Mouse (Mus musculus) neural tube, embryonic 11.5 days (tissue): ENCODE measurements around the gene Polr3h. TPM values are rescaled to one million over a fixed set of nuclear protein-coding genes. Genes with fewer than 3 reads are reported as not detected.

Experiments
- ATAC-seq: fragments of 200-750 bp; cut with Nextera tagmentation; 2 replicates; pipeline ENCODE4 v1.8.0; 2017; ENCODE audit warnings: moderate number of reproducible peaks, mild to moderate bottlenecking, moderate TSS enrichment, moderate library complexity; ENCODE audit not compliant: insufficient read depth, low FRiP score, low TSS enrichment
- DNase-seq: peaks from one replicate; pipeline ENCODE4 v3.0.0-alpha.2; 2015; ENCODE audit warnings: low spot score
- H3K27ac ChIP-seq: fragments of 300-500 bp; sonication (generic); 2 replicates; pipeline ENCODE4 v1.5.1; 2014; ENCODE audit warnings: low read depth, mild to moderate bottlenecking, low read length
- H3K27me3 ChIP-seq: fragments of 300-500 bp; sonication (generic); 2 replicates; pipeline ENCODE4 v1.6.1; 2014; ENCODE audit warnings: mild to moderate bottlenecking, low read length, mixed read lengths; ENCODE audit not compliant: control insufficient read depth, insufficient read depth
- H3K36me3 ChIP-seq: fragments of 300-500 bp; sonication (generic); 2 replicates; pipeline ENCODE4 v1.6.1; 2014; ENCODE audit warnings: mild to moderate bottlenecking, low read length, moderate library complexity, mixed read lengths; ENCODE audit not compliant: control insufficient read depth, insufficient read depth
- H3K4me1 ChIP-seq: fragments of 300-500 bp; sonication (generic); 2 replicates; pipeline ENCODE4 v1.6.1; 2014; ENCODE audit warnings: low read length, mixed read lengths; ENCODE audit not compliant: control insufficient read depth, insufficient read depth
- H3K4me2 ChIP-seq: fragments of 300-500 bp; sonication (generic); 2 replicates; pipeline ENCODE4 v1.6.1; 2014; ENCODE audit warnings: low read depth, mild to moderate bottlenecking, moderate library complexity
- H3K4me3 ChIP-seq: fragments of 300-500 bp; sonication (generic); 2 replicates; pipeline ENCODE4 v1.5.1; 2014; ENCODE audit warnings: low read depth, low read length
- H3K9ac ChIP-seq: fragments of 300-500 bp; sonication (generic); 2 replicates; pipeline ENCODE4 v1.6.1; 2014; ENCODE audit warnings: mild to moderate bottlenecking, low read length
- H3K9me3 ChIP-seq: fragments of 300-500 bp; sonication (generic); 2 replicates; pipeline ENCODE4 v1.6.1; 2016; ENCODE audit warnings: low read length; ENCODE audit not compliant: control insufficient read depth
- WGBS: fragments of 180-500 bp; shearing (Covaris S2); extraction: QIAGEN DNeasy Blood & Tissue Kit; methylation state at CpG from one replicate; pipeline ENCODE4 v1.1.7; 2014; 5-methylcytosine and 5-hydroxymethylcytosine counted together
- polyA plus RNA-seq: library from polyadenylated mRNA; unstranded; fragments of >200 nt; fragmentation: Nextera tagmentation; extraction: Ambion mirVana; gene quantifications from 2 replicates; pipeline ENCODE4 v1.2.1, GENCODE M21; 2014

Gene Polr3h
- polyA plus RNA-seq, 1 experiment from 2014 or later, result 83.0 TPM

GRCm38 (mm10) chr15:81852411-81853000 lies 73.5 kb downstream of the Polr3h start:
- no peaks in the 10 kb centered on the region for H3K9me3 ChIP-seq
- ATAC-seq (no peak), DNase-seq (no peak)
- peaks cover 5% of the 10 kb centered on the region; the same call in 1 of the 2 replicates for H3K4me1 ChIP-seq
- 86% methylated on average over 9 of the region's 9 CpGs for WGBS
- no peak overlapping the region for H3K9ac ChIP-seq
- H3K27ac ChIP-seq, result no peak overlapping the region
- peaks cover 10% of the 10 kb centered on the region for H3K36me3 ChIP-seq
- H3K4me3 ChIP-seq, result no peak overlapping the region
- no peaks in the 10 kb centered on the region for H3K27me3 ChIP-seq
- H3K4me2 ChIP-seq, result no peak overlapping the region

GRCm38 (mm10) chr15:81851375-81851774 lies 74.7 kb downstream of the Polr3h start:
- no peaks in the 10 kb centered on the region for H3K9me3 ChIP-seq
- peaks cover 10% of the 10 kb centered on the region for H3K36me3 ChIP-seq
- no peaks in the 10 kb centered on the region for H3K27me3 ChIP-seq
- ATAC-seq (no peak), DNase-seq (no peak)
- no peak overlapping the region for H3K27ac ChIP-seq
- WGBS, result 98% methylated on average over 15 of the region's 15 CpGs
- no peak overlapping the region for H3K9ac ChIP-seq
- H3K4me2 ChIP-seq, result no peak overlapping the region
- H3K4me3 ChIP-seq, result no peak overlapping the region
- peaks cover 3% of the 10 kb centered on the region; the same call in 1 of the 2 replicates for H3K4me1 ChIP-seq

- Histone ChIP-seq H3K9ac (no peak overlapping the region), H3K4me1 (peaks cover 3% of the 10 kb centered on the region; the same call in 1 of the 2 replicates), H3K36me3 (peaks cover 10% of the 10 kb centered on the region), H3K27me3 (no peaks in the 10 kb centered on the region), H3K4me3 (no peak overlapping the region), H3K4me2 (no peak overlapping the region), H3K27ac (no peak overlapping the region), H3K9me3 (no peaks in the 10 kb centered on the region)
- ATAC-seq, result no peak
- no peak for DNase-seq
- WGBS, result 88% methylated on average over 14 of the region's 14 CpGs
Measured at GRCm38 (mm10) chr15:81850718-81851117, 75.3 kb downstream of the Polr3h start.

GRCm38 (mm10) chr15:81849104-81849503 lies 76.9 kb downstream of the Polr3h start:
- Histone ChIP-seq H3K27ac (no peak overlapping the region), H3K4me2 (no peak overlapping the region), H3K4me1 (no peaks in the 10 kb centered on the region), H3K9ac (no peak overlapping the region), H3K4me3 (no peak overlapping the region), H3K27me3 (no peaks in the 10 kb centered on the region), H3K9me3 (no peaks in the 10 kb centered on the region), H3K36me3 (peaks cover 10% of the 10 kb centered on the region)
- no peak for ATAC-seq
- 85% methylated on average over 9 of the region's 9 CpGs for WGBS
- DNase-seq, result no peak

GRCm38 (mm10) chr15:81848301-81848700 lies 77.7 kb downstream of the Polr3h start:
- Histone ChIP-seq H3K9ac (no peak overlapping the region), H3K9me3 (no peaks in the 10 kb centered on the region), H3K27me3 (no peaks in the 10 kb centered on the region), H3K4me1 (no peaks in the 10 kb centered on the region), H3K4me3 (no peak overlapping the region), H3K4me2 (no peak overlapping the region), H3K27ac (no peak overlapping the region), H3K36me3 (peaks cover 10% of the 10 kb centered on the region)
- WGBS, result 51% methylated on average over 7 of the region's 7 CpGs
- no peak for ATAC-seq
- DNase-seq, result peak; percentile 56

- Histone ChIP-seq H3K36me3 (peaks cover 10% of the 10 kb centered on the region), H3K9ac (no peak overlapping the region), H3K4me3 (no peak overlapping the region), H3K4me1 (no peaks in the 10 kb centered on the region), H3K27ac (no peak overlapping the region), H3K9me3 (no peaks in the 10 kb centered on the region), H3K4me2 (no peak overlapping the region), H3K27me3 (no peaks in the 10 kb centered on the region)
- 91% methylated on average over 5 of the region's 5 CpGs for WGBS
- no peak for ATAC-seq
- no peak for DNase-seq
Measured at GRCm38 (mm10) chr15:81847861-81848260, 78.2 kb downstream of the Polr3h start.

GRCm38 (mm10) chr15:81847161-81847560 lies 78.9 kb downstream of the Polr3h start:
- no peak overlapping the region for H3K27ac ChIP-seq
- H3K9me3 ChIP-seq, result no peaks in the 10 kb centered on the region
- no peaks in the 10 kb centered on the region for H3K4me1 ChIP-seq
- peaks cover 10% of the 10 kb centered on the region for H3K36me3 ChIP-seq
- no peak overlapping the region for H3K9ac ChIP-seq
- no peak for DNase-seq
- no peak for ATAC-seq
- H3K4me2 ChIP-seq, result no peak overlapping the region
- WGBS, result 86% methylated on average over 4 of the region's 4 CpGs
- H3K27me3 ChIP-seq, result no peaks in the 10 kb centered on the region
- no peak overlapping the region for H3K4me3 ChIP-seq

GRCm38 (mm10) chr15:81846755-81847154 lies 79.3 kb downstream of the Polr3h start:
- WGBS, result 89% methylated on average over 9 of the region's 9 CpGs
- Histone ChIP-seq H3K9ac (no peak overlapping the region), H3K27me3 (no peaks in the 10 kb centered on the region), H3K4me2 (no peak overlapping the region), H3K4me1 (no peaks in the 10 kb centered on the region), H3K9me3 (no peaks in the 10 kb centered on the region), H3K36me3 (peaks cover 9% of the 10 kb centered on the region), H3K4me3 (no peak overlapping the region), H3K27ac (no peak overlapping the region)
- ATAC-seq (no peak), DNase-seq (no peak)

GRCm38 (mm10) chr15:81845724-81846123 lies 80.3 kb downstream of the Polr3h start:
- ATAC-seq (no peak), DNase-seq (no peak)
- H3K27me3 ChIP-seq, result no peaks in the 10 kb centered on the region
- no peak overlapping the region for H3K27ac ChIP-seq
- H3K4me3 ChIP-seq, result no peak overlapping the region
- no peaks in the 10 kb centered on the region for H3K9me3 ChIP-seq
- H3K4me1 ChIP-seq, result no peaks in the 10 kb centered on the region
- 33% methylated on average over 4 of the region's 4 CpGs for whole genome bisulfite sequencing
- peaks cover 2% of the 10 kb centered on the region for H3K36me3 ChIP-seq
- H3K9ac ChIP-seq, result no peak overlapping the region; the same call in 1 of the 2 replicates
- H3K4me2 ChIP-seq, result no peak overlapping the region
